Mouse (Mus musculus): ENCODE measurements around the gene Nkpd1. TPM values are rescaled to one million over a fixed set of nuclear protein-coding genes. Genes with fewer than 3 reads are reported as not detected.

The Nkpd1 gene
- polyA plus RNA-seq, 1 experiment from 2014 or later, result 0.16 TPM

- Histone ChIP-seq H3K9ac (ENCODE audit: low read length) (no peak overlapping the region), H3K36me3 (ENCODE audit: control insufficient read depth, insufficient read depth, low read length) (no peaks in the 10 kb centered on the region), H3K4me1 (replicated peaks; ENCODE audit: control insufficient read depth, insufficient read depth, low read length) (peaks cover 5% of the 10 kb centered on the region), H3K27ac (ENCODE audit: low read length) (no peak overlapping the region), H3K4me2 (ENCODE audit: low read depth, low read length) (no peak overlapping the region), H3K27me3 (ENCODE audit: control insufficient read depth, insufficient read depth, low read depth, low read length) (no peaks in the 10 kb centered on the region), H3K4me3 (ENCODE audit: low read length) (no peak overlapping the region), H3K9me3 (ENCODE audit: control insufficient read depth, low read length) (no peaks in the 10 kb centered on the region)
- 63% methylated on average over 12 of the region's 12 CpGs for WGBS
- ATAC-seq (ENCODE audit: low read depth), result no peak
These were observed 16.9 kb upstream of the Nkpd1 start for GRCm38 (mm10) chr7:19500420-19501363.

GRCm38 (mm10) chr7:19501658-19502057 lies 16.0 kb upstream of the Nkpd1 start:
- H3K27ac ChIP-seq (ENCODE audit: low read length), result no peak overlapping the region
- no peaks in the 10 kb centered on the region for H3K36me3 ChIP-seq (ENCODE audit: control insufficient read depth, insufficient read depth, low read length)
- no peak overlapping the region for H3K4me3 ChIP-seq (ENCODE audit: low read length)
- WGBS, result 82% methylated on average over 4 of the region's 4 CpGs
- H3K4me1 ChIP-seq (replicated peaks; ENCODE audit: control insufficient read depth, insufficient read depth, low read length), result no peaks in the 10 kb centered on the region
- no peaks in the 10 kb centered on the region for H3K27me3 ChIP-seq (ENCODE audit: control insufficient read depth, insufficient read depth, low read depth, low read length)
- no peaks in the 10 kb centered on the region for H3K9me3 ChIP-seq (ENCODE audit: control insufficient read depth, low read length)
- no peak for ATAC-seq (ENCODE audit: low read depth)
- no peak overlapping the region for H3K9ac ChIP-seq (ENCODE audit: low read length)
- no peak overlapping the region for H3K4me2 ChIP-seq (ENCODE audit: low read depth, low read length)

- H3K9ac ChIP-seq (ENCODE audit: low read length), result no peak overlapping the region
- H3K4me1 ChIP-seq (replicated peaks; ENCODE audit: control insufficient read depth, insufficient read depth, low read length), result peaks cover 10% of the 10 kb centered on the region
- H3K9me3 ChIP-seq (ENCODE audit: control insufficient read depth, low read length), result no peaks in the 10 kb centered on the region
- H3K4me2 ChIP-seq (ENCODE audit: low read depth, low read length), result no peak overlapping the region
- 29% methylated on average over 5 of the region's 5 CpGs for WGBS
- no peak for ATAC-seq (ENCODE audit: low read depth)
- H3K4me3 ChIP-seq (ENCODE audit: low read length), result no peak overlapping the region
- no peak overlapping the region for H3K27ac ChIP-seq (ENCODE audit: low read length)
- no peaks in the 10 kb centered on the region for H3K36me3 ChIP-seq (ENCODE audit: control insufficient read depth, insufficient read depth, low read length)
- no peaks in the 10 kb centered on the region for H3K27me3 ChIP-seq (ENCODE audit: control insufficient read depth, insufficient read depth, low read depth, low read length)
These were observed 14.1 kb upstream of the Nkpd1 start for GRCm38 (mm10) chr7:19503481-19504068.

- H3K4me2 ChIP-seq (ENCODE audit: low read depth, low read length), result no peak overlapping the region
- H3K36me3 ChIP-seq (ENCODE audit: control insufficient read depth, insufficient read depth, low read length), result no peaks in the 10 kb centered on the region
- H3K9me3 ChIP-seq (ENCODE audit: control insufficient read depth, low read length), result no peaks in the 10 kb centered on the region
- no peaks in the 10 kb centered on the region for H3K27me3 ChIP-seq (ENCODE audit: control insufficient read depth, insufficient read depth, low read depth, low read length)
- no peak overlapping the region for H3K27ac ChIP-seq (ENCODE audit: low read length)
- H3K4me3 ChIP-seq (ENCODE audit: low read length), result no peak overlapping the region
- H3K9ac ChIP-seq (ENCODE audit: low read length), result no peak overlapping the region
- 32% methylated on average over 6 of the region's 6 CpGs for WGBS
- ATAC-seq (ENCODE audit: low read depth), result no peak
- peaks cover 10% of the 10 kb centered on the region for H3K4me1 ChIP-seq (replicated peaks; ENCODE audit: control insufficient read depth, insufficient read depth, low read length)
These were observed 11.3 kb upstream of the Nkpd1 start for GRCm38 (mm10) chr7:19506326-19506725.

GRCm38 (mm10) chr7:19506969-19507611 lies 10.5 kb upstream of the Nkpd1 start:
- H3K27ac ChIP-seq (ENCODE audit: low read length), result no peak overlapping the region
- peaks cover 10% of the 10 kb centered on the region for H3K4me1 ChIP-seq (replicated peaks; ENCODE audit: control insufficient read depth, insufficient read depth, low read length)
- no peaks in the 10 kb centered on the region for H3K9me3 ChIP-seq (ENCODE audit: control insufficient read depth, low read length)
- H3K9ac ChIP-seq (ENCODE audit: low read length), result peak overlapping the region; percentile 76
- peak overlapping the region; percentile 67 for H3K4me3 ChIP-seq (ENCODE audit: low read length)
- no peak for ATAC-seq (ENCODE audit: low read depth)
- 1% methylated on average over 64 of the region's 71 CpGs for WGBS
- H3K27me3 ChIP-seq (ENCODE audit: control insufficient read depth, insufficient read depth, low read depth, low read length), result no peaks in the 10 kb centered on the region
- peak overlapping the region; percentile 95 for H3K4me2 ChIP-seq (ENCODE audit: low read depth, low read length)
- H3K36me3 ChIP-seq (ENCODE audit: control insufficient read depth, insufficient read depth, low read length), result no peaks in the 10 kb centered on the region

GRCm38 (mm10) chr7:19507612-19507981 lies 10.0 kb upstream of the Nkpd1 start:
- WGBS, result 4% methylated on average over 18 of the region's 18 CpGs

GRCm38 (mm10) chr7:19508150-19508923 lies 9.3 kb upstream of the Nkpd1 start, which contains the start of the genes Bloc1s3 and Trappc6a:
Gene Bloc1s3, minus strand, starts transcription at chr7:19508367.
Gene Trappc6a, plus strand, starts transcription at chr7:19508395.
- Histone ChIP-seq H3K4me2 (ENCODE audit: low read depth, low read length) (peak within 1 kb of the TSS; percentile 95), H3K9ac (ENCODE audit: low read length) (peak within 1 kb of the TSS; percentile 76), H3K4me1 (replicated peaks; ENCODE audit: control insufficient read depth, insufficient read depth, low read length) (peaks cover 10% of the 10 kb centered on the region), H3K36me3 (ENCODE audit: control insufficient read depth, insufficient read depth, low read length) (no peaks in the 10 kb centered on the region), H3K27me3 (ENCODE audit: control insufficient read depth, insufficient read depth, low read depth, low read length) (no peaks in the 10 kb centered on the region), H3K9me3 (ENCODE audit: control insufficient read depth, low read length) (no peaks in the 10 kb centered on the region), H3K27ac (ENCODE audit: low read length) (peak within 1 kb of the TSS; percentile 80), H3K4me3 (ENCODE audit: low read length) (peak within 1 kb of the TSS; percentile 67)
- under 1% methylated on average over 56 of the region's 56 CpGs for WGBS
- ATAC-seq (ENCODE audit: low read depth), result peak; percentile 96

More at GRCm38 (mm10) chr7:19507612-19507981, 10.0 kb upstream of the Nkpd1 start:
- H3K9me3 ChIP-seq (ENCODE audit: control insufficient read depth, low read length), result no peaks in the 10 kb centered on the region
- H3K27me3 ChIP-seq (ENCODE audit: control insufficient read depth, insufficient read depth, low read depth, low read length), result no peaks in the 10 kb centered on the region
- no peaks in the 10 kb centered on the region for H3K36me3 ChIP-seq (ENCODE audit: control insufficient read depth, insufficient read depth, low read length)
- peaks cover 10% of the 10 kb centered on the region for H3K4me1 ChIP-seq (replicated peaks; ENCODE audit: control insufficient read depth, insufficient read depth, low read length)
- peak overlapping the region; percentile 80; the same call in 1 of the 2 replicates for H3K27ac ChIP-seq (ENCODE audit: low read length)
- H3K4me3 ChIP-seq (ENCODE audit: low read length), result peak overlapping the region; percentile 67
- no peak for ATAC-seq (ENCODE audit: low read depth)
- peak overlapping the region; percentile 95 for H3K4me2 ChIP-seq (ENCODE audit: low read depth, low read length)
- H3K9ac ChIP-seq (ENCODE audit: low read length), result peak overlapping the region; percentile 76

GRCm38 (mm10) chr7:19508924-19509568 lies 8.6 kb upstream of the Nkpd1 start:
- H3K4me2 ChIP-seq (ENCODE audit: low read depth, low read length), result peak overlapping the region; percentile 63
- 4% methylated on average over 15 of the region's 15 CpGs for WGBS

More at GRCm38 (mm10) chr7:19508924-19509568, 8.6 kb upstream of the Nkpd1 start:
- no peaks in the 10 kb centered on the region for H3K9me3 ChIP-seq (ENCODE audit: control insufficient read depth, low read length)
- H3K9ac ChIP-seq (ENCODE audit: low read length), result peak overlapping the region; percentile 75
- peak overlapping the region; percentile 67 for H3K4me3 ChIP-seq (ENCODE audit: low read length)
- no peaks in the 10 kb centered on the region for H3K27me3 ChIP-seq (ENCODE audit: control insufficient read depth, insufficient read depth, low read depth, low read length)
- ATAC-seq (ENCODE audit: low read depth), result peak; percentile 3; the same call in 1 of the 2 replicates
- H3K27ac ChIP-seq (ENCODE audit: low read length), result no peak overlapping the region
- H3K4me1 ChIP-seq (replicated peaks; ENCODE audit: control insufficient read depth, insufficient read depth, low read length), result peaks cover 10% of the 10 kb centered on the region
- no peaks in the 10 kb centered on the region for H3K36me3 ChIP-seq (ENCODE audit: control insufficient read depth, insufficient read depth, low read length)

Measured in lung, embryonic 16.5 days (tissue).